Mouse (Mus musculus) heart, adult 2 months (tissue): ENCODE measurements around the gene Klrb1a. TPM values are rescaled to one million over a fixed set of nuclear protein-coding genes. Genes with fewer than 3 reads are reported as not detected.

Experiments used
- DNase-seq, 2 experiments: peaks; one replicate each; pipeline ENCODE4 v3.0.0; 2021
- H3K27ac ChIP-seq: fragments of 200-600 bp; 2 replicates; pipeline ENCODE4 v1.8.1; 2022
- H3K27me3 ChIP-seq: fragments of 200-500 bp; 2 replicates; pipeline ENCODE4 v1.6.1; 2012; ENCODE audit warnings: mild to moderate bottlenecking, low read length, inconsistent platforms, mixed read lengths; ENCODE audit not compliant: control insufficient read depth, insufficient read depth
- H3K36me3 ChIP-seq: fragments of 200-500 bp; 2 replicates; pipeline ENCODE4 v1.6.1; 2012; ENCODE audit warnings: low read length, inconsistent platforms; ENCODE audit not compliant: control insufficient read depth, insufficient read depth
- H3K4me1 ChIP-seq: fragments of 200-500 bp; 2 replicates; pipeline ENCODE4 v1.6.1; 2011; ENCODE audit warnings: low read length; ENCODE audit not compliant: control insufficient read depth, insufficient read depth
- H3K4me3 ChIP-seq: fragments of 200-600 bp; 2 replicates; pipeline ENCODE4 v1.8.1; 2022
- H3K79me2 ChIP-seq: fragments of 200-500 bp; replicated peaks from 2 replicates; pipeline ENCODE4 v1.6.1; 2012; ENCODE audit warnings: mild to moderate bottlenecking, inconsistent platforms, low read length, moderate library complexity, mixed read lengths; ENCODE audit not compliant: control insufficient read depth, insufficient read depth
- H3K9ac ChIP-seq: fragments of 200-500 bp; 2 replicates; pipeline ENCODE4 v1.6.1; 2012; ENCODE audit warnings: low read depth, mild to moderate bottlenecking, control low read depth, inconsistent platforms, low read length, mixed read lengths
- CTCF ChIP-seq: fragments of 200-600 bp; IDR thresholded peaks from 2 replicates; pipeline ENCODE4 v1.8.1; 2022; ENCODE audit warnings: antibody characterized with exemption, mild to moderate bottlenecking, moderate library complexity
- EP300 ChIP-seq: fragments of 200-500 bp; IDR thresholded peaks from 2 replicates; pipeline ENCODE4 v1.6.1; 2011; ENCODE audit warnings: low read depth, low read length, control low read depth; ENCODE audit not compliant: insufficient read depth
- POLR2A ChIP-seq: fragments of 200-500 bp; IDR thresholded peaks from 2 replicates; pipeline ENCODE4 v1.6.1; 2011; ENCODE audit warnings: mild to moderate bottlenecking, low read depth, low read length, control low read depth; ENCODE audit not compliant: insufficient read depth
- WGBS: fragments of 180-500 bp; shearing (Covaris S2); methylation state at CpG from one replicate; pipeline ENCODE4 v1.1.7; 2018; 5-methylcytosine and 5-hydroxymethylcytosine counted together
- intact Hi-C: fragments of 180-260 bp; cut with DNase I; formaldehyde crosslinking; loops from one replicate; pipeline ENCODE4 v1.15.1; 2025
- polyA plus RNA-seq: library from polyadenylated mRNA; depleted of rRNA; stranded (reverse); fragments of >200 nt; gene quantifications from 2 replicates; pipeline ENCODE4 v1.2.3, GENCODE M21; 2012
- total RNA-seq, 2 experiments: library from RNA; stranded (reverse); gene quantifications; 2 replicates each; pipeline ENCODE4 v1.2.3; 2021

Klrb1a gene
- total and polyA plus RNA-seq, 3 experiments = 0.20 TPM; not detected in 2

DNA sequence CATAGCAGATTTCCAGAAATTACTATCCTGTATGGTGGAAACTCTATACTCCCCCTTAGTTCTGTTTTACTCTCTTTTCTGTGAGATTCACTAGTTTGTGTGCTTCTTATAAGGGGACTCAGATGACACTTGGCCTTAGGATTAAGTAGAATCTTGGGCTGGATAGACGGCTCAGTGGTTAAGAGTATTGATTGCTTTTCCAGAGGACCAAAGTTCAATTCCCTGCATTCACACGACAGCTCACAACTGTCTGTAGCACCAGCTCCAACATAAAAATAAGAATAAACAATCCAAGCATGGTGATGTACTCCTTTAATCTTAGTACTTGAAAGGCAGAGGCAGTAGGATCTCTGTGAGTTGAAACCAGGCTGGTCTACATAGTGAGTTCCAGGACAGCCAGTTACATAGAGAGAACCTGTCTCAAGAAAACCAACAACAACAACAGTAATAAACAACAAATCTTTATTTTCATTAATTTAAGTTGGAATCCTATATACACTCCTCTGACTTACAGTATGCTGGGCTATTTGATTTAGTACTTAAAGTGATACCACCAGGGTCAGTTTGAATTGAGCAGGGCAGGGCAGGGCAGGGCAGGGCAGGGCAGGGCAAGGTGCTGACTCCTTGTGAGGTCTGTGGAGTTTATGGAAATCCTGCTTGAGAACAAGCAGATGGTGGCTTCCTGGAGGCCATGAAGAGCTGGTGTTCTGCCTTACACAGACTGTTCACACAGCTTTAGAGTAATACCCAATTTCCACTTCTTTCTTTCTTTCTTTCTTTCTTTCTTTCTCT, 24.9 kb downstream of the Klrb1a start:
- peaks cover 1% of the 10 kb centered on the region; the same call in 1 of the 2 replicates for H3K4me1 ChIP-seq
- no peak overlapping the region for H3K27ac ChIP-seq
- no peak overlapping the region for H3K9ac ChIP-seq
- no peak for DNase-seq
- no peak overlapping the region for H3K4me3 ChIP-seq
- H3K79me2 ChIP-seq = no peaks in the 10 kb centered on the region
- H3K36me3 ChIP-seq = no peaks in the 10 kb centered on the region
- WGBS = 73% methylated on average over 2 of the region's 2 CpGs
- intact Hi-C loops = no loop called here
- no peaks in the 10 kb centered on the region for H3K27me3 ChIP-seq
- TF ChIP-seq CTCF (no peak), POLR2A (no peak), EP300 (no peak)

DNA sequence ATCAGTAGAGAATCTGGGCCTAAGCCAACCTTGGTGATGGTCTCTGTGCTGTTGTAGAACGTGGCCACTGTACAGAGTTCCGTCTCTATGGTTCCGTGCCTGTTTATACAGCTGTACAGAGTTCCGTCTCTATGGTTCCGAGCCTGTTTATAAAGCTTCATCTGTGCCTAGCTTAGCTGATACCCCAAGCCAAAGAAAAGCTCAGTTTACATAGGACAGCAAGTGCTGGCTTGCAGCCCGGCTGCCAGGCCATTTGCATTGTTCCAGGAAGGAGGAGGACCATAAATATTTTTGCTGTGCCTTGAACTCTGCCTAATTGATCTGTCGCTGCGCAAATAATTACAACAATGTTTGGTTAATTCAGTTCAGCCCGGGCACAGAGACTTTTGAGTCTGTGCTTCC, 26.2 kb downstream of the Klrb1a start:
- peak overlapping the region; percentile 38 for H3K4me3 ChIP-seq
- H3K36me3 ChIP-seq = no peaks in the 10 kb centered on the region
- TF ChIP-seq CTCF (no peak), EP300 (no peak), POLR2A (no peak)
- H3K4me1 ChIP-seq = peaks cover 1% of the 10 kb centered on the region; the same call in 1 of the 2 replicates
- H3K27me3 ChIP-seq = no peaks in the 10 kb centered on the region
- intact Hi-C loops = no loop called here
- DNase-seq = peak; percentile 28 to 53
- WGBS = 28% methylated on average over 9 of the region's 9 CpGs
- H3K79me2 ChIP-seq = no peaks in the 10 kb centered on the region
- H3K27ac ChIP-seq = peak overlapping the region; percentile 33
- peak overlapping the region; percentile 67 for H3K9ac ChIP-seq

DNA sequence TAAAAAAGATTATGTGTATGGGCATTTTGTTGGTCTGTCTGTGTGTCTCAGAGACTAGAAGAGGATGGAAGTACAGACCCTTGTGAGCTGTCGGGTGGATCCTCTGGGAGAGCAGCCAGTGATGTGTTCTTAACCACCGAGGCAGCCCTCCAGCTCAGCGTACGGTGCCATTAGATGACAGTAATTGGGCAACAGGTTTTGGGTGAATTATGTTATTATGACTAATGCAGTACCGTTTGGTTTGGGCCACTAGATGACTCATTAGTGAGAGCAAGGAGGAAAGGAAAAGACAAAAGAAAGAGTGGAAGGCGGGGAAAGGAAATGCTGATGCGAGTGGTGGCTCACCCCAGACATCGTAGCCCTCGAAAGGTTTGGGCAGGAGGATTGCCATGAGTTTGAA, 28.7 kb downstream of the Klrb1a start:
- peaks cover 1% of the 10 kb centered on the region; the same call in 1 of the 2 replicates for H3K4me1 ChIP-seq
- H3K27ac ChIP-seq = no peak overlapping the region
- H3K9ac ChIP-seq = no peak overlapping the region
- no peak for DNase-seq
- WGBS = 73% methylated on average over 9 of the region's 9 CpGs
- no peaks in the 10 kb centered on the region for H3K27me3 ChIP-seq
- H3K4me3 ChIP-seq = no peak overlapping the region
- no peaks in the 10 kb centered on the region for H3K36me3 ChIP-seq
- no peaks in the 10 kb centered on the region for H3K79me2 ChIP-seq
- TF ChIP-seq CTCF = no peak
- no peak for TF ChIP-seq EP300
- no peak for TF ChIP-seq POLR2A
- intact Hi-C loops = no loop called here

DNA sequence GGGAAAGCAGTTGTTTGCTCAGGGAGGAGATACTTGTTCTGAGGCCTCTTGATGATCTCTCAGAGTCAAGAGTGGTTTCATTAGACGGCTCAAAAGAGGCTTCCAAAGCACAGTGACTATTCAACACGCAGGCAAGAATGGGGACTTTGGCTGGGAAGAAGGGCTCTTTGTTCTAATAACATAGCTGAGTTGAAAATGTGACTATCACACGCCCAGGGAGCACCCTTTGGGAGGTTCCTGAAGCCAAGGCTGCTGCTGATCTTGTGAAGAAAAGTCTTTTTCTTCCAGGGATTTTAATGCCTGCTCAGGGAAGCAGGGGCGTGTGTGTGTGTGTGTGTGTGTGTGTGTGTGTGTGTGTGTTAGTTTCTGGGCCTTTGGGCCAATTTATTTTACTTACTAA, 33.9 kb downstream of the Klrb1a start:
- 43% methylated on average over 4 of the region's 4 CpGs for WGBS

DNA sequence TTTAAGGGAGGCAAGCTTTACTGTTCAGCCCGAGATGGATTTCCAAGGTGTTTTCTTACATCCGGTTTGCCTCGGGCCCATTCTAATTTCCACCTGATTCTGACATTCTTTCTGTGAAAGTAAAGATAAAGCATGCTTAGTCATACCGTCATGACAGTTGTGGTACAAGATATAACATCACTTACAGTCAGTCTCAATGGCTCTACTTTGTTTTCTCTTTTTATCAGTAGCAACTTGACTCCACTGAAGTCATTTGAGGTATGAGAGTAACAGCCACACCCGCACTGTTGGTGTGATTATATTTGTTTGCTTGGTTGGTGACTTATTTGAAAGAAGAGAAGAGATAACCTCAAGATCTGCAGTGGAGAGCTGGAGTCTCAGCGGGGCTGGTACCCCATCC, 35.7 kb downstream of the Klrb1a start:
- intact Hi-C loops = no loop called here
- Histone ChIP-seq H3K27ac (no peak overlapping the region), H3K36me3 (no peaks in the 10 kb centered on the region), H3K27me3 (no peaks in the 10 kb centered on the region), H3K9ac (no peak overlapping the region), H3K4me1 (no peaks in the 10 kb centered on the region), H3K4me3 (no peak overlapping the region), H3K79me2 (no peaks in the 10 kb centered on the region)
- DNase-seq = no peak
- 52% methylated on average over 6 of the region's 6 CpGs for WGBS
- no peak for TF ChIP-seq POLR2A
- TF ChIP-seq EP300 = no peak
- no peak for TF ChIP-seq CTCF

More for the DNA sequence above, 33.9 kb downstream of the Klrb1a start:
- no peak for DNase-seq
- H3K4me1 ChIP-seq = no peaks in the 10 kb centered on the region
- no peaks in the 10 kb centered on the region for H3K27me3 ChIP-seq
- H3K4me3 ChIP-seq = no peak overlapping the region
- no peak overlapping the region for H3K9ac ChIP-seq
- no peaks in the 10 kb centered on the region for H3K79me2 ChIP-seq
- no peaks in the 10 kb centered on the region for H3K36me3 ChIP-seq
- intact Hi-C loops = no loop called here
- no peak overlapping the region for H3K27ac ChIP-seq
- TF ChIP-seq CTCF = no peak
- TF ChIP-seq EP300 = no peak
- TF ChIP-seq POLR2A = no peak

DNA sequence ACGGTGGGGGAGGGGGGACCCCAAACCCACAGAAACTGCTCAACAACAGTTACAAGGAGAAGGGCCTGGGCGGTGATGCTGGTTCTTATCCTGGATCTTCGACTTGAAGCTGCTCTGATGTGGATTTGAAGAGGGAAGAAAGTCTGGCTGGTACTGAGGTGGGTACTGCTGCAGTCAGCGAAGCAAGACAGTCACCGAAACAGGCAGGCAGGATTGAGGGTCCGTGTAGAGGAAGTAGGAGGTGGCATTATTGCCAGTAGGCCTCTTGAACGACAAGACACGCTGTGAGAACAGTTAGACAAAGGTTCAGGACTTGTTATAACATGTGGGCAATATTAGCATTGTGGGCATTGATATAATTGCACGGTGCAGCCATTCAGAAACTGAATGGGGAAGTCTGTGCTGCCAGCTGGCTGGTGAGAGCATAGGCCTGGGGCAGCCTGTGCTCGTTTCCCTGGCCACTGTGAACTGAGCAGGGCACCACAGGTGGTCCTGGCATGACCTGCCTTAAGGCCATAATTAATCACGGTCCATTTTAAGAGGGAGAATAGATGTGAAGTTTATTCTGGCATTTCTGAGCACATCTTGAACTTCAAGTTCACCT, 37.6 kb downstream of the Klrb1a start:
- no peak overlapping the region for H3K4me3 ChIP-seq
- no peak overlapping the region for H3K27ac ChIP-seq
- TF ChIP-seq CTCF (no peak), EP300 (no peak), POLR2A (no peak)
- no peaks in the 10 kb centered on the region for H3K27me3 ChIP-seq
- H3K79me2 ChIP-seq = no peaks in the 10 kb centered on the region
- intact Hi-C loops = no loop called here
- H3K4me1 ChIP-seq = no peaks in the 10 kb centered on the region
- DNase-seq = no peak
- no peak overlapping the region for H3K9ac ChIP-seq
- WGBS = 77% methylated on average over 11 of the region's 11 CpGs
- no peaks in the 10 kb centered on the region for H3K36me3 ChIP-seq
